Mouse (Mus musculus): ENCODE measurements around the gene Slc46a1. TPM values are rescaled to one million over a fixed set of nuclear protein-coding genes. Genes with fewer than 3 reads are reported as not detected.

Slc46a1 gene
- polyA plus RNA-seq, 1 experiment from 2014 or later: 8.7 TPM

- no peak for ATAC-seq (ENCODE audit: low read depth)
- no peaks in the 10 kb centered on the region for H3K9me3 ChIP-seq (replicated peaks; ENCODE audit: control insufficient read depth, low read length)
- H3K4me1 ChIP-seq (ENCODE audit: control insufficient read depth, low read depth, low read length): no peaks in the 10 kb centered on the region; the same call in 1 of the 2 replicates
- 65% methylated on average over 5 of the region's 5 CpGs for WGBS (ENCODE audit: insufficient replicate concordance)
- H3K27ac ChIP-seq (ENCODE audit: low read length): no peak overlapping the region
- no peak overlapping the region for H3K9ac ChIP-seq (ENCODE audit: low read depth, low read length)
- no peaks in the 10 kb centered on the region for H3K27me3 ChIP-seq (ENCODE audit: control insufficient read depth, insufficient read depth, low read depth, low read length)
- H3K4me2 ChIP-seq (ENCODE audit: low read depth, low read length): no peak overlapping the region
- H3K4me3 ChIP-seq (ENCODE audit: low read depth, low read length): no peak overlapping the region
- H3K36me3 ChIP-seq (ENCODE audit: control insufficient read depth, insufficient read depth): no peaks in the 10 kb centered on the region
Observed at GRCm38 (mm10) chr11:78428309-78428708, 37.2 kb upstream of the Slc46a1 start.

DNA sequence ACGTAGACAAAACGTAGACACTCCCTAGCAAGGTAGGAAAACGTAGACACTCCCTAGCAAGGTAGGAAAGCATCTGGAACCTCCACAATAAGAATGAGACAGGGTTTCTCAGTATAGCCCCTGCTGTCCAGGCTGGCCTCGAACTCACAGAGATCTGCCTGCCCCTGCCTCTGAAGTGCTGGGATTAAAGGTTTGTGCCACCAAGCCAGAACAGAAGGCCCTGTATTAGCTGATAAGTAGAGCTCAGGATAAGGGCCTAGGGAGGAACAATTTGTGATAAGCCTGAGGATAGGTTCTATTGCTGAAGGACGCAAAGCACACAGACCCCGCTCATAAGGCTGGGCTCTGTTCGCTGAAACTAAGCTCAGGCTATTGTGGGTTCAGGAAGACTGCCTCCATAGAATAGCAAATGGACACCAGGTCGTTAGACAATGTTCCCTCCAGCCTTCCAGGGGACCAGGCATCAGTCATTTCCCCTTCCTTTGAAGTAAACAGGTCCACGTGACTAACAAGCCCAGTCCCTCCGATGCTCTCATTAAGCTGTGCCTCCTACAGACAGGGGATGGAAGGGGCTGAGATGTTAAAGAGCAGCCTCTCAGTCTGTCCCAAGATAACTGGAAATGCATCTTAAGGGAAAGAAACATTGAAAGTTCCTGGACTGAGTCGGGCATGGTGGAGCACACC lies 35.2 kb upstream of the Slc46a1 start:
- Histone ChIP-seq H3K4me3 (ENCODE audit: low read depth, low read length) (no peak overlapping the region), H3K4me1 (ENCODE audit: control insufficient read depth, low read depth, low read length) (no peaks in the 10 kb centered on the region; the same call in 1 of the 2 replicates), H3K27ac (ENCODE audit: low read length) (no peak overlapping the region), H3K36me3 (ENCODE audit: control insufficient read depth, insufficient read depth) (no peaks in the 10 kb centered on the region), H3K27me3 (ENCODE audit: control insufficient read depth, insufficient read depth, low read depth, low read length) (no peaks in the 10 kb centered on the region), H3K4me2 (ENCODE audit: low read depth, low read length) (no peak overlapping the region), H3K9ac (ENCODE audit: low read depth, low read length) (no peak overlapping the region), H3K9me3 (replicated peaks; ENCODE audit: control insufficient read depth, low read length) (no peaks in the 10 kb centered on the region)
- no peak for ATAC-seq (ENCODE audit: low read depth)
- WGBS (ENCODE audit: insufficient replicate concordance): 41% methylated on average over 11 of the region's 11 CpGs

- no peak for ATAC-seq (ENCODE audit: low read depth)
- 59% methylated on average over 10 of the region's 10 CpGs for WGBS (ENCODE audit: insufficient replicate concordance)
- Histone ChIP-seq H3K4me1 (ENCODE audit: control insufficient read depth, low read depth, low read length) (peaks cover 3% of the 10 kb centered on the region), H3K27ac (ENCODE audit: low read length) (no peak overlapping the region), H3K4me2 (ENCODE audit: low read depth, low read length) (no peak overlapping the region), H3K9me3 (replicated peaks; ENCODE audit: control insufficient read depth, low read length) (no peaks in the 10 kb centered on the region), H3K36me3 (ENCODE audit: control insufficient read depth, insufficient read depth) (no peaks in the 10 kb centered on the region), H3K9ac (ENCODE audit: low read depth, low read length) (no peak overlapping the region), H3K4me3 (ENCODE audit: low read depth, low read length) (no peak overlapping the region), H3K27me3 (ENCODE audit: control insufficient read depth, insufficient read depth, low read depth, low read length) (no peaks in the 10 kb centered on the region)
Observed at GRCm38 (mm10) chr11:78431176-78431575, 34.3 kb upstream of the Slc46a1 start.

DNA sequence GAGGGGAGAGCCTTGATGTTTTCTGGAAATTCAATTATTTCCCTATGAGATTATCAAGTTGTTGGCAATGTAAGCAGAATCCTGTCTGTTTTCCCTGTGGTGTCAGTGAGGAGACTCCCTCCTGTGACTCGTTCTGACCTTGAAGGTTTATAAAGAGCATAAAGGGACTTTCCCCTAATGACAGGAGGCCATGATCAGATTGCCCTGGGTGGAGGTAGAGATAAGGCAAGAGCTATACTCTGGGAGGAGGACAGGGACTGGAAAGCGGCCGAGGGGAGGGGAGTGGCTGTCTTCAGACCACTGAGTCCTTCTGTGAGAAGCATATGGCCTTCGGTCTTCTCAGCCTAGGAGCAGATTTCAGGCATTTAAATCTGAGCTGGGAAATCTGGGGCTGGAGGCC lies 31.4 kb upstream of the Slc46a1 start:
- Histone ChIP-seq H3K4me1 (ENCODE audit: control insufficient read depth, low read depth, low read length) (peaks cover 3% of the 10 kb centered on the region; the same call in 1 of the 2 replicates), H3K9ac (ENCODE audit: low read depth, low read length) (no peak overlapping the region), H3K4me3 (ENCODE audit: low read depth, low read length) (no peak overlapping the region), H3K9me3 (replicated peaks; ENCODE audit: control insufficient read depth, low read length) (no peaks in the 10 kb centered on the region), H3K27ac (ENCODE audit: low read length) (no peak overlapping the region), H3K36me3 (ENCODE audit: control insufficient read depth, insufficient read depth) (no peaks in the 10 kb centered on the region), H3K27me3 (ENCODE audit: control insufficient read depth, insufficient read depth, low read depth, low read length) (no peaks in the 10 kb centered on the region), H3K4me2 (ENCODE audit: low read depth, low read length) (no peak overlapping the region)
- ATAC-seq (ENCODE audit: low read depth): no peak
- 20% methylated on average over 4 of the region's 4 CpGs for WGBS (ENCODE audit: insufficient replicate concordance)

DNA sequence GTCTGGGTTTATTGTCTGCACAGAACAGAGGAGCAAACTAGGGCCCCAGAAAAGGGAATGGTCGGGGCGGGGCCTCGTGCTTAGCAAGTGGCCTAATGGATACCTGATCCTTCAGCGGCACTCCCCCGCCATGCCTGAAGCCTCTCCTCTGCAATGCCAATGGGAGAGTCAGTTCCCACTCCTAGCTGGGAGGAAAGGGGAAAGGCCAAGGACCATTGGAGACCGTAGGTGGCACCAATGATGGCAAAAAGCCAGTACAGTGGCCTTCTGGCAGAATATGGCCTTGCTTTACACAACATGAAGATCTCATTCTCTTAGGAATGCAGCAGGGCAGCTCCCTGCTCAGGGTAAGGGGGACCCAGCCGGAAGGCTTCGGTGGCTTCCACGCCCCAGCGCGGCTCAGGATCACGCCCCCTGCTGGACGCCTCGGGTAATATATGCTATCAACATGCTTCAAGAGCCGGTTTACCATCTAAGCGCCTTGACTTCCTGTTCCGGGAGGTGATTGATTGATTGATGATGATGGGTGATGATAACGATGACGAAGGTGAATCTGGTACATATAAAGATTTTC lies 29.6 kb upstream of the Slc46a1 start:
- no peak for ATAC-seq (ENCODE audit: low read depth)
- H3K9ac ChIP-seq (ENCODE audit: low read depth, low read length): no peak overlapping the region

GRCm38 (mm10) chr11:78437182-78437581 lies 28.3 kb upstream of the Slc46a1 start:
- Histone ChIP-seq H3K36me3 (ENCODE audit: control insufficient read depth, insufficient read depth) (no peaks in the 10 kb centered on the region), H3K4me3 (ENCODE audit: low read depth, low read length) (no peak overlapping the region), H3K4me1 (ENCODE audit: control insufficient read depth, low read depth, low read length) (peaks cover 3% of the 10 kb centered on the region; the same call in 1 of the 2 replicates), H3K9me3 (replicated peaks; ENCODE audit: control insufficient read depth, low read length) (no peaks in the 10 kb centered on the region), H3K27ac (ENCODE audit: low read length) (no peak overlapping the region), H3K9ac (ENCODE audit: low read depth, low read length) (no peak overlapping the region), H3K27me3 (ENCODE audit: control insufficient read depth, insufficient read depth, low read depth, low read length) (no peaks in the 10 kb centered on the region), H3K4me2 (ENCODE audit: low read depth, low read length) (no peak overlapping the region)
- no peak for ATAC-seq (ENCODE audit: low read depth)
- 61% methylated on average over 7 of the region's 7 CpGs for WGBS (ENCODE audit: insufficient replicate concordance)

More for the DNA sequence above, 29.6 kb upstream of the Slc46a1 start:
- Histone ChIP-seq H3K4me1 (ENCODE audit: control insufficient read depth, low read depth, low read length) (peaks cover 3% of the 10 kb centered on the region; the same call in 1 of the 2 replicates), H3K4me3 (ENCODE audit: low read depth, low read length) (no peak overlapping the region), H3K4me2 (ENCODE audit: low read depth, low read length) (no peak overlapping the region), H3K36me3 (ENCODE audit: control insufficient read depth, insufficient read depth) (no peaks in the 10 kb centered on the region), H3K9me3 (replicated peaks; ENCODE audit: control insufficient read depth, low read length) (no peaks in the 10 kb centered on the region), H3K27me3 (ENCODE audit: control insufficient read depth, insufficient read depth, low read depth, low read length) (no peaks in the 10 kb centered on the region), H3K27ac (ENCODE audit: low read length) (no peak overlapping the region)
- WGBS (ENCODE audit: insufficient replicate concordance): 9% methylated on average over 19 of the region's 19 CpGs

- ATAC-seq (ENCODE audit: low read depth): no peak
- no peaks in the 10 kb centered on the region for H3K9me3 ChIP-seq (replicated peaks; ENCODE audit: control insufficient read depth, low read length)
- H3K4me2 ChIP-seq (ENCODE audit: low read depth, low read length): no peak overlapping the region
- H3K4me1 ChIP-seq (ENCODE audit: control insufficient read depth, low read depth, low read length): peaks cover 3% of the 10 kb centered on the region; the same call in 1 of the 2 replicates
- H3K27me3 ChIP-seq (ENCODE audit: control insufficient read depth, insufficient read depth, low read depth, low read length): no peaks in the 10 kb centered on the region
- WGBS (ENCODE audit: insufficient replicate concordance): 41% methylated on average over 3 of the region's 3 CpGs
- H3K27ac ChIP-seq (ENCODE audit: low read length): no peak overlapping the region
- H3K36me3 ChIP-seq (ENCODE audit: control insufficient read depth, insufficient read depth): no peaks in the 10 kb centered on the region
- H3K9ac ChIP-seq (ENCODE audit: low read depth, low read length): no peak overlapping the region
- no peak overlapping the region for H3K4me3 ChIP-seq (ENCODE audit: low read depth, low read length)
Observed at GRCm38 (mm10) chr11:78438399-78438930, 27.0 kb upstream of the Slc46a1 start.

DNA sequence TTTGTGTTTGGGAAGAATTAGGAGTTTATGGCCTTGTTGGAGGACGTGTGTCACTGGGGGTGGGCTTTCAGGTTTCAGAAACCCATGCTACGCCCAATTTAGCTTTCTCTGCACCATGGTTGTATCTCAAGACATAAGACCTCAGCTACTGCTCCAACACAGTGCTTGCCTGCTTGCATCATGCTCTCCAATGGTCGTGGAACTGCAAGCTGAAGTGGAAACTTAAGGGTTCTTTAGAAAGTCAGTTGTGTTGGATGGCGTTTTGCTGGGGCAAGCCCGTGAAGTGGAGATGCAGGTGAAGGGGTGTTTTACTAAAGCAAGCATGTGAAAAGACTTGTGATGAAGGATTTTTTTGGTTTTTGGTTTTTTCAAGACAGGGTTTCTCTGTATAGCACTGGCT lies 22.4 kb upstream of the Slc46a1 start:
- Histone ChIP-seq H3K27ac (ENCODE audit: low read length) (no peak overlapping the region), H3K27me3 (ENCODE audit: control insufficient read depth, insufficient read depth, low read depth, low read length) (no peaks in the 10 kb centered on the region), H3K9ac (ENCODE audit: low read depth, low read length) (no peak overlapping the region), H3K4me2 (ENCODE audit: low read depth, low read length) (no peak overlapping the region), H3K4me1 (ENCODE audit: control insufficient read depth, low read depth, low read length) (no peaks in the 10 kb centered on the region), H3K4me3 (ENCODE audit: low read depth, low read length) (no peak overlapping the region), H3K9me3 (replicated peaks; ENCODE audit: control insufficient read depth, low read length) (no peaks in the 10 kb centered on the region), H3K36me3 (ENCODE audit: control insufficient read depth, insufficient read depth) (no peaks in the 10 kb centered on the region)
- ATAC-seq (ENCODE audit: low read depth): no peak
- 57% methylated on average over 5 of the region's 5 CpGs for WGBS (ENCODE audit: insufficient replicate concordance)

DNA sequence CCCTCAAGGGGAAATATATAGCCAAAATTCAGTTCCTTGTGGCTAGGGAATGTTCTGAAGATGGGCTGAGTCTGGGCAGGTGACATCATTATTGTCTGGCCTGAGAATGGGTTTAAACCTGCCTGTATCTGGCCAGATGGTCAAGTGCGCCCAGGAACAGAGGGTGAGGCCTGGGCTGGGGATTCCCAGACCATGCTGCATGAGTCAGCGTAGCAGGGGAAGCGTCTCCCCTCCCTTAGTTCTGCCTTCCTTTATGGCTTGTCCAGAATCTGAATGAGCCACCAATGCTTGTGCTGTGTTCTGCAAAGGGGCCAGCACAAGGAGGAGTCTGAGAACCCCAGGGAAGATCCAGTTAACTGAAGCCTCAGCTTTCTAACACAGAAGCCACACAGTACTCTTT lies 18.3 kb upstream of the Slc46a1 start:
- WGBS (ENCODE audit: insufficient replicate concordance): 56% methylated on average over 3 of the region's 3 CpGs

More for the DNA sequence above, 18.3 kb upstream of the Slc46a1 start:
- Histone ChIP-seq H3K4me2 (ENCODE audit: low read depth, low read length) (no peak overlapping the region), H3K9me3 (replicated peaks; ENCODE audit: control insufficient read depth, low read length) (no peaks in the 10 kb centered on the region), H3K27me3 (ENCODE audit: control insufficient read depth, insufficient read depth, low read depth, low read length) (no peaks in the 10 kb centered on the region), H3K4me1 (ENCODE audit: control insufficient read depth, low read depth, low read length) (no peaks in the 10 kb centered on the region), H3K9ac (ENCODE audit: low read depth, low read length) (no peak overlapping the region), H3K36me3 (ENCODE audit: control insufficient read depth, insufficient read depth) (no peaks in the 10 kb centered on the region), H3K4me3 (ENCODE audit: low read depth, low read length) (no peak overlapping the region), H3K27ac (ENCODE audit: low read length) (no peak overlapping the region)
- no peak for ATAC-seq (ENCODE audit: low read depth)

All from liver, embryonic 16.5 days (tissue).